Mouse (Mus musculus): ENCODE data around the gene Olfr1373. TPM values are rescaled to one million over a fixed set of nuclear protein-coding genes. Genes with fewer than 3 reads are reported as not detected.

Olfr1373 gene
- polyA plus RNA-seq, 1 experiment: not detected

GRCm38 (mm10) chr11:52106438-52106837 is 38.9 kb downstream of the Olfr1373 start:
- TF ChIP-seq CTCF (IDR thresholded peaks at IDR 0.05; ENCODE audit: borderline replicate concordance, insufficient read depth, low read length) (no peak), POLR2A (IDR thresholded peaks at IDR 0.05; ENCODE audit: low read depth, low read length) (no peak)
- no peak overlapping the region for H3K4me3 ChIP-seq (ENCODE audit: insufficient read depth, low read length)
- no peak overlapping the region for H3K27ac ChIP-seq (ENCODE audit: insufficient read depth, low read length)
- peaks cover 11% of the 10 kb centered on the region for H3K4me1 ChIP-seq (ENCODE audit: control insufficient read depth, insufficient read depth, low read length)

- Histone ChIP-seq H3K4me3 (ENCODE audit: insufficient read depth, low read length) (no peak overlapping the region), H3K27ac (ENCODE audit: insufficient read depth, low read length) (no peak overlapping the region), H3K4me1 (ENCODE audit: control insufficient read depth, insufficient read depth, low read length) (peaks cover 13% of the 10 kb centered on the region)
- TF ChIP-seq CTCF (IDR thresholded peaks at IDR 0.05; ENCODE audit: borderline replicate concordance, insufficient read depth, low read length) (no peak), POLR2A (IDR thresholded peaks at IDR 0.05; ENCODE audit: low read depth, low read length) (no peak)
Measured at GRCm38 (mm10) chr11:52106037-52106436, 39.3 kb downstream of the Olfr1373 start.

GRCm38 (mm10) chr11:52105503-52105902 is 39.8 kb downstream of the Olfr1373 start:
- Histone ChIP-seq H3K4me1 (ENCODE audit: control insufficient read depth, insufficient read depth, low read length) (peaks cover 14% of the 10 kb centered on the region), H3K4me3 (ENCODE audit: insufficient read depth, low read length) (no peak overlapping the region)
- TF ChIP-seq CTCF (IDR thresholded peaks at IDR 0.05; ENCODE audit: borderline replicate concordance, insufficient read depth, low read length): no peak
- no peak for TF ChIP-seq POLR2A (IDR thresholded peaks at IDR 0.05; ENCODE audit: low read depth, low read length)

GRCm38 (mm10) chr11:52102977-52103376 is 42.4 kb downstream of the Olfr1373 start:
- peaks cover 14% of the 10 kb centered on the region for H3K4me1 ChIP-seq (ENCODE audit: control insufficient read depth, insufficient read depth, low read length)
- no peak overlapping the region for H3K4me3 ChIP-seq (ENCODE audit: insufficient read depth, low read length)
- TF ChIP-seq POLR2A (IDR thresholded peaks at IDR 0.05; ENCODE audit: low read depth, low read length) (no peak), CTCF (IDR thresholded peaks at IDR 0.05; ENCODE audit: borderline replicate concordance, insufficient read depth, low read length) (no peak)
- H3K27ac ChIP-seq (ENCODE audit: insufficient read depth, low read length): no peak overlapping the region

More at GRCm38 (mm10) chr11:52105503-52105902, 39.8 kb downstream of the Olfr1373 start:
- H3K27ac ChIP-seq (ENCODE audit: insufficient read depth, low read length): no peak overlapping the region

GRCm38 (mm10) chr11:52099771-52100219 is 45.5 kb downstream of the Olfr1373 start:
- H3K4me3 ChIP-seq (ENCODE audit: insufficient read depth, low read length): peak overlapping the region; percentile 100
- H3K4me1 ChIP-seq (ENCODE audit: control insufficient read depth, insufficient read depth, low read length): peaks cover 11% of the 10 kb centered on the region
- H3K27ac ChIP-seq (ENCODE audit: insufficient read depth, low read length): peak overlapping the region; percentile 93
- TF ChIP-seq POLR2A (IDR thresholded peaks at IDR 0.05; ENCODE audit: low read depth, low read length) (no peak), CTCF (IDR thresholded peaks at IDR 0.05; ENCODE audit: borderline replicate concordance, insufficient read depth, low read length) (no peak)

GRCm38 (mm10) chr11:52099031-52099761 is 46.1 kb downstream of the Olfr1373 start:
- Histone ChIP-seq H3K27ac (ENCODE audit: insufficient read depth, low read length) (peak overlapping the region; percentile 93), H3K4me1 (ENCODE audit: control insufficient read depth, insufficient read depth, low read length) (peaks cover 8% of the 10 kb centered on the region), H3K4me3 (ENCODE audit: insufficient read depth, low read length) (peak overlapping the region; percentile 100)
- TF ChIP-seq CTCF (IDR thresholded peaks at IDR 0.05; ENCODE audit: borderline replicate concordance, insufficient read depth, low read length) (no peak), POLR2A (IDR thresholded peaks at IDR 0.05; ENCODE audit: low read depth, low read length) (no peak; the same call in 1 of the 2 replicates)

GRCm38 (mm10) chr11:52098398-52098946 is 46.9 kb downstream of the Olfr1373 start, which contains the start of gene Ppp2ca:
Gene Ppp2ca (plus strand): TSS chr11:52098681.
- Histone ChIP-seq H3K27ac (ENCODE audit: insufficient read depth, low read length) (peak within 1 kb of the TSS; percentile 93), H3K4me1 (ENCODE audit: control insufficient read depth, insufficient read depth, low read length) (peaks cover 8% of the 10 kb centered on the region), H3K4me3 (ENCODE audit: insufficient read depth, low read length) (peak within 1 kb of the TSS; percentile 100)
- TF ChIP-seq POLR2A (IDR thresholded peaks at IDR 0.05; ENCODE audit: low read depth, low read length) (peak; percentile 69), CTCF (IDR thresholded peaks at IDR 0.05; ENCODE audit: borderline replicate concordance, insufficient read depth, low read length) (no peak)

- Histone ChIP-seq H3K4me3 (ENCODE audit: insufficient read depth, low read length) (no peak overlapping the region), H3K4me1 (ENCODE audit: control insufficient read depth, insufficient read depth, low read length) (peaks cover 5% of the 10 kb centered on the region), H3K27ac (ENCODE audit: insufficient read depth, low read length) (no peak overlapping the region)
- TF ChIP-seq POLR2A (IDR thresholded peaks at IDR 0.05; ENCODE audit: low read depth, low read length) (peak; percentile 4; the same call in 1 of the 2 replicates), CTCF (IDR thresholded peaks at IDR 0.05; ENCODE audit: borderline replicate concordance, insufficient read depth, low read length) (no peak)
Measured at GRCm38 (mm10) chr11:52097596-52097995, 47.7 kb downstream of the Olfr1373 start.

GRCm38 (mm10) chr11:52097016-52097415 is 48.3 kb downstream of the Olfr1373 start:
- no peak overlapping the region for H3K4me3 ChIP-seq (ENCODE audit: insufficient read depth, low read length)
- no peak overlapping the region for H3K27ac ChIP-seq (ENCODE audit: insufficient read depth, low read length)
- H3K4me1 ChIP-seq (ENCODE audit: control insufficient read depth, insufficient read depth, low read length): peaks cover 5% of the 10 kb centered on the region
- TF ChIP-seq POLR2A (IDR thresholded peaks at IDR 0.05; ENCODE audit: low read depth, low read length) (no peak), CTCF (IDR thresholded peaks at IDR 0.05; ENCODE audit: borderline replicate concordance, insufficient read depth, low read length) (no peak)

Other genes starting within 250 kb of the Olfr1373 start
- gene Cdkn2aipnl, start 177.9 kb downstream of the Olfr1373 start, polyA plus RNA-seq (2011; ENCODE audit: insufficient read length, low read depth, missing spikeins): 18.0 and 28.1 TPM in 2 replicates
- gene Ube2b, start 144.8 kb downstream of the Olfr1373 start, polyA plus RNA-seq (2011; ENCODE audit: insufficient read length, low read depth, missing spikeins): 165 and 168 TPM in 2 replicates
- 8.8 and 11.7 TPM in 2 replicates for gene Cdkl3, start 141.3 kb downstream of the Olfr1373 start, polyA plus RNA-seq (2011; ENCODE audit: insufficient read length, low read depth, missing spikeins)
- 77.9 and 82.4 TPM in 2 replicates for gene Ppp2ca, start 46.8 kb downstream of the Olfr1373 start, polyA plus RNA-seq (2011; ENCODE audit: insufficient read length, low read depth, missing spikeins)
- not detected in 2 replicates for gene Olfr1371, start 68.5 kb upstream of the Olfr1373 start, polyA plus RNA-seq (2011; ENCODE audit: insufficient read length, low read depth, missing spikeins)
- 311 TPM in 2 replicates for gene Skp1a, start 86.5 kb upstream of the Olfr1373 start, polyA plus RNA-seq (2011; ENCODE audit: insufficient read length, low read depth, missing spikeins)
- gene Tcf7, start 137.5 kb upstream of the Olfr1373 start, polyA plus RNA-seq (2011; ENCODE audit: insufficient read length, low read depth, missing spikeins): 2.1 and 2.4 TPM in 2 replicates
- 251 and 268 TPM in 2 replicates for gene Vdac1, start 215.3 kb upstream of the Olfr1373 start, polyA plus RNA-seq (2011; ENCODE audit: insufficient read length, low read depth, missing spikeins)